Comparison of ENCODE assay signal across 8 mouse cellular contexts in genomic region chr9:20951966-20952519, GRCm38 (mm10). TPM values are rescaled to one million over a fixed set of nuclear protein-coding genes. Genes with fewer than 3 reads are reported as not detected.
A peak's percentile ranks its signal among the peaks of the same experiment; 100 is the strongest.
DNase-seq lines count a peak whose midpoint lies in the region; ATAC-seq and TF ChIP-seq lines count a peak whose summit lies in the region.

No protein-coding gene starts in this region.

- no peaks in the 10 kb centered on the region for H3K27me3 ChIP-seq in kidney, postnatal 0 days (ENCODE audit: insufficient read depth, low read length)
- H3K27me3 ChIP-seq in hindbrain, embryonic 14.5 days (ENCODE audit: control insufficient read depth, insufficient read depth, low read length) = no peaks in the 10 kb centered on the region
- no peaks in the 10 kb centered on the region for H3K27me3 ChIP-seq in myocyte (ENCODE audit: control insufficient read depth, insufficient read depth, insufficient read length)

- no peak for TF ChIP-seq POLR2A in bone marrow macrophage, adult 2 months (IDR thresholded peaks at IDR 0.05; ENCODE audit: borderline replicate concordance, low read depth, low read length)
- TF ChIP-seq POLR2A in myocyte (IDR thresholded peaks at IDR 0.05; ENCODE audit: insufficient read length, low read depth) = no peak

- no peaks in the 10 kb centered on the region for H3K36me3 ChIP-seq in kidney, postnatal 0 days (ENCODE audit: insufficient read depth, low read length)
- H3K36me3 ChIP-seq in hindbrain, embryonic 14.5 days (replicated peaks; ENCODE audit: control insufficient read depth, insufficient read depth) = no peaks in the 10 kb centered on the region
- no peaks in the 10 kb centered on the region for H3K36me3 ChIP-seq in myocyte (ENCODE audit: control insufficient read depth, insufficient read depth)

- peak overlapping the region; percentile 75 for H3K9ac ChIP-seq in kidney, postnatal 0 days (ENCODE audit: low read depth, low read length)
- peak overlapping the region; percentile 80 for H3K9ac ChIP-seq in hindbrain, embryonic 14.5 days

- no peak for TF ChIP-seq CTCF in kidney, postnatal 0 days (IDR thresholded peaks at IDR 0.05; ENCODE audit: low read depth)
- TF ChIP-seq CTCF in bone marrow macrophage, adult 2 months (IDR thresholded peaks at IDR 0.05; ENCODE audit: low read depth, low read length) = no peak

- WGBS in kidney, postnatal 0 days = 0% methylated on average over 17 of the region's 17 CpGs
- WGBS in hindbrain, embryonic 14.5 days = under 1% methylated on average over 17 of the region's 17 CpGs

- H3K4me2 ChIP-seq in kidney, postnatal 0 days (ENCODE audit: low read length) = peak overlapping the region; percentile 84
- H3K4me2 ChIP-seq in hindbrain, embryonic 14.5 days (replicated peaks) = peak overlapping the region; percentile 94
- H3K4me2 ChIP-seq in myocyte (ENCODE audit: low read depth) = peak overlapping the region; percentile 81

- ATAC-seq in kidney, postnatal 0 days (replicated peaks; ENCODE audit: low FRiP score, low read depth) = peak; percentile 52
- ATAC-seq in hindbrain, embryonic 14.5 days (ENCODE audit: low FRiP score) = peak; percentile 79

- peak; percentile 52 for DNase-seq in kidney, postnatal 0 days (ENCODE audit: low spot score)
- no peak for DNase-seq in kidney, adult 8-10 months
- DNase-seq in hindbrain, embryonic 14.5 days (ENCODE audit: low spot score) = no peak
- no peak for DNase-seq in cerebellum, adult 11-12 months
- DNase-seq in cerebellum, adult 18-20 months = no peak
- DNase-seq in Muller cell, postnatal 12 days (ENCODE audit: inconsistent ontology term) = no peak

- no peaks in the 10 kb centered on the region; the same call in 1 of the 2 replicates for H3K4me1 ChIP-seq in kidney, postnatal 0 days (replicated peaks; ENCODE audit: insufficient read depth, low read length)
- H3K4me1 ChIP-seq in bone marrow macrophage, adult 2 months (ENCODE audit: control insufficient read depth, insufficient read depth, low read length) = peaks cover 25% of the 10 kb centered on the region
- H3K4me1 ChIP-seq in hindbrain, embryonic 14.5 days (replicated peaks; ENCODE audit: control insufficient read depth, insufficient read depth, low read length) = peaks cover 11% of the 10 kb centered on the region

- H3K27ac ChIP-seq in kidney, postnatal 0 days = peak overlapping the region; percentile 70
- H3K27ac ChIP-seq in bone marrow macrophage, adult 2 months (ENCODE audit: insufficient read depth, low read depth, low read length) = peak overlapping the region; percentile 78
- H3K27ac ChIP-seq in hindbrain, embryonic 14.5 days = peak overlapping the region; percentile 90

- H3K79me2 ChIP-seq in myocyte (ENCODE audit: control insufficient read depth, insufficient read depth) = peaks cover 50% of the 10 kb centered on the region

- H3ac ChIP-seq in myocyte (ENCODE audit: control insufficient read depth, insufficient read length) = peak overlapping the region; percentile 63

- H3K9me3 ChIP-seq in kidney, postnatal 0 days (replicated peaks; ENCODE audit: low read length) = no peaks in the 10 kb centered on the region
- no peaks in the 10 kb centered on the region for H3K9me3 ChIP-seq in hindbrain, embryonic 14.5 days (ENCODE audit: control insufficient read depth, low read length)

- H3K4me3 ChIP-seq in kidney, postnatal 0 days (replicated peaks; ENCODE audit: low read depth, low read length) = peak overlapping the region; percentile 78
- H3K4me3 ChIP-seq in bone marrow macrophage, adult 2 months (ENCODE audit: insufficient read depth, low read length) = peak overlapping the region; percentile 78
- peak overlapping the region; percentile 81 for H3K4me3 ChIP-seq in hindbrain, embryonic 14.5 days (replicated peaks; ENCODE audit: low read length)
- peak overlapping the region; percentile 78 for H3K4me3 ChIP-seq in myocyte

TF ChIP-seq in myocyte, 11 proteins besides CTCF, POLR2A, EP300 and RAD21:
- TF ChIP-seq MYOG (IDR thresholded peaks at IDR 0.05; ENCODE audit: control insufficient read depth in 1 of 3, insufficient read depth in 1 of 3, insufficient read length in 2 of 3, low read depth in 2 of 3) = no peak
- TF ChIP-seq MAX (IDR thresholded peaks at IDR 0.05; ENCODE audit: low read depth) = no peak
- TF ChIP-seq SRF (IDR thresholded peaks at IDR 0.05; ENCODE audit: control insufficient read depth, insufficient read length, low read depth) = no peak
- TF ChIP-seq USF1 (IDR thresholded peaks at IDR 0.05; ENCODE audit: low read depth) = no peak
- no peak for TF ChIP-seq TCF12 (IDR thresholded peaks at IDR 0.05; ENCODE audit: insufficient read depth, poor library complexity, severe bottlenecking)
- TF ChIP-seq MYOD1 (IDR thresholded peaks at IDR 0.05; ENCODE audit: control insufficient read depth in 1 of 3, insufficient read length in 2 of 3, low read depth in 2 of 3) = no peak
- TF ChIP-seq E2F4 (IDR thresholded peaks at IDR 0.05; ENCODE audit: insufficient read depth) = no peak
TF ChIP-seq in myocyte: peak in this region for 0.

RNA-seq across cellular contexts. Expression of gene Dnmt1, which starts 7.6 kb away (rescaled TPM):
- 34.1 and 43.1 TPM in 2 replicates for polyA plus RNA-seq in kidney, postnatal 0 days (2015; fragmentation: Nextera tagmentation; extraction: Ambion mirVana)
- polyA plus RNA-seq in bone marrow macrophage, adult 2 months (2012; ENCODE audit: insufficient read depth, insufficient read length, missing spikeins) = 53.0 and 54.5 TPM in 2 replicates
- polyA plus RNA-seq in hindbrain, embryonic 14.5 days (2014; fragmentation: Nextera tagmentation; extraction: Ambion mirVana) = 37.8 and 41.1 TPM in 2 replicates
- 22.1 TPM for polyA plus RNA-seq in myocyte (2012; fragmentation: generic; extraction: Trizol)

RNA-seq across cellular contexts. Expression of gene S1pr2, which starts 24.5 kb away (rescaled TPM):
- polyA plus RNA-seq in kidney, postnatal 0 days (2015; fragmentation: Nextera tagmentation; extraction: Ambion mirVana) = 21.3 and 23.3 TPM in 2 replicates
- 46.5 and 48.2 TPM in 2 replicates for polyA plus RNA-seq in bone marrow macrophage, adult 2 months (2012; ENCODE audit: insufficient read depth, insufficient read length, missing spikeins)
- 8.6 and 8.8 TPM in 2 replicates for polyA plus RNA-seq in hindbrain, embryonic 14.5 days (2014; fragmentation: Nextera tagmentation; extraction: Ambion mirVana)
- polyA plus RNA-seq in myocyte (2012; fragmentation: generic; extraction: Trizol) = 5.5 TPM

RNA-seq across cellular contexts. Expression of gene Mrpl4, which starts 50.5 kb away (rescaled TPM):
- 155 and 158 TPM in 2 replicates for polyA plus RNA-seq in kidney, postnatal 0 days (2015; fragmentation: Nextera tagmentation; extraction: Ambion mirVana)
- 52.7 and 61.3 TPM in 2 replicates for polyA plus RNA-seq in bone marrow macrophage, adult 2 months (2012; ENCODE audit: insufficient read depth, insufficient read length, missing spikeins)
- 97.3 and 102 TPM in 2 replicates for polyA plus RNA-seq in hindbrain, embryonic 14.5 days (2014; fragmentation: Nextera tagmentation; extraction: Ambion mirVana)
- 110 TPM for polyA plus RNA-seq in myocyte (2012; fragmentation: generic; extraction: Trizol)

RNA-seq across cellular contexts. Expression of gene Eif3g, which starts 53.6 kb away (rescaled TPM):
- polyA plus RNA-seq in kidney, postnatal 0 days (2015; fragmentation: Nextera tagmentation; extraction: Ambion mirVana) = 234 and 243 TPM in 2 replicates
- 65.4 and 71.5 TPM in 2 replicates for polyA plus RNA-seq in bone marrow macrophage, adult 2 months (2012; ENCODE audit: insufficient read depth, insufficient read length, missing spikeins)
- 216 and 231 TPM in 2 replicates for polyA plus RNA-seq in hindbrain, embryonic 14.5 days (2014; fragmentation: Nextera tagmentation; extraction: Ambion mirVana)
- polyA plus RNA-seq in myocyte (2012; fragmentation: generic; extraction: Trizol) = 202 TPM
